Mouse (Mus musculus): Measurements from ENCODE around the gene Adgrv1. TPM values are rescaled to one million over a fixed set of nuclear protein-coding genes. Genes with fewer than 3 reads are reported as not detected.

Gene Adgrv1
- polyA plus RNA-seq, 2 experiments, result 0.55 to 0.96 TPM

DNA sequence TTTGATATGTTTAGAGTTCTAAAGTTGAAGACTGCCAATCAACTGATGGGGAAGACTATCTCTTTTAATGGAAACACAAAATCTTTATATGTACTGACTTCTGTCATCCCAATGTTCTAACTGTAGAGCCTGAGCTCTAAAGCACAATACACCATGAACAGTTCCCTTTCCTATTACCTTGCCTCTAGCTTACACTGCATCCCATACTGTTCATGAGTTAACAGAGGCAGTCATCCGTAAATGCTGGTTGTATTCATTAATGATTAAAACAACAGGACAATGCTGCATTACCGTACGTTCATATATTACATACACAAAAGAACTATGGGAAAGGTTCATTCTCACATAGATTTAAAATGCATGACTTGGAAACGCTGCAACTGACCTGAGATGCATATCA lies 251.1 kb downstream of the Adgrv1 start:
- DNase-seq (ENCODE audit: low spot score) (no peak), ATAC-seq (ENCODE audit: low FRiP score, low read depth) (no peak)
- no peak for TF ChIP-seq POLR2A (IDR thresholded peaks at IDR 0.05; ENCODE audit: borderline replicate concordance, extremely low read depth, insufficient read depth, insufficient read length)
- Histone ChIP-seq H3K4me2 (replicated peaks; ENCODE audit: low read depth, low read length, severe bottlenecking) (no peak overlapping the region), H3K36me3 (ENCODE audit: control insufficient read depth, insufficient read depth, low read length) (no peaks in the 10 kb centered on the region), H3K4me1 (ENCODE audit: control insufficient read depth, insufficient read depth, low read length) (no peaks in the 10 kb centered on the region), H3K27me3 (ENCODE audit: control insufficient read depth, insufficient read depth, low read length) (no peaks in the 10 kb centered on the region), H3K4me3 (replicated peaks; ENCODE audit: low read length) (no peak overlapping the region), H3K9me3 (ENCODE audit: control insufficient read depth, low read length) (no peaks in the 10 kb centered on the region), H3K9ac (ENCODE audit: low read depth, low read length, severe bottlenecking) (no peak overlapping the region), H3K27ac (replicated peaks; ENCODE audit: low read depth, low read length) (no peak overlapping the region)
- WGBS, result 87% methylated on average over 4 of the region's 4 CpGs

- Histone ChIP-seq H3K9ac (ENCODE audit: low read depth, low read length, severe bottlenecking) (no peak overlapping the region), H3K9me3 (ENCODE audit: control insufficient read depth, low read length) (no peaks in the 10 kb centered on the region), H3K27ac (replicated peaks; ENCODE audit: low read depth, low read length) (no peak overlapping the region), H3K4me1 (ENCODE audit: control insufficient read depth, insufficient read depth, low read length) (no peaks in the 10 kb centered on the region), H3K27me3 (ENCODE audit: control insufficient read depth, insufficient read depth, low read length) (no peaks in the 10 kb centered on the region), H3K36me3 (ENCODE audit: control insufficient read depth, insufficient read depth, low read length) (no peaks in the 10 kb centered on the region), H3K4me2 (replicated peaks; ENCODE audit: low read depth, low read length, severe bottlenecking) (no peak overlapping the region), H3K4me3 (replicated peaks; ENCODE audit: low read length) (no peak overlapping the region)
- DNase-seq (ENCODE audit: low spot score) (no peak), ATAC-seq (ENCODE audit: low FRiP score, low read depth) (no peak)
- no peak for TF ChIP-seq POLR2A (IDR thresholded peaks at IDR 0.05; ENCODE audit: borderline replicate concordance, extremely low read depth, insufficient read depth, insufficient read length)
- WGBS, result 81% methylated on average over 5 of the region's 5 CpGs
Measured at GRCm38 (mm10) chr13:81370801-81371456, 262.0 kb downstream of the Adgrv1 start.

DNA sequence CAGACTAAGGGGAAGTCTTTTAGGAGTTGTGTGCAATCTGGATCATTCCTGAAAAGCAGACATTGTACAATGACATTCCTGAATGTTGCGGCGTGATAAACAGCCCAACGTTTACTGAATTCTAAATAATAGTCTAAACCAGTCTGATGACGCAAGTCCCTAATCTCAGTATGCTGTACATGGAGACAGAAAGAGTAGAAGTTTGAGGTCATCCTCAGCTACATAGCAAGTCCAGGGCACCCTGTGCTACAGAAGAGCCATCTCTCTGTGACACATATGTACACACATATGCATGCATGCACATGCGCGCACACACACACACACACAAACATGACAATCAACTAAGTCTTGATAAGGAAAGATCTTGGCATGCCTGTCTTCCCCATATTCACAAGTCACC lies 262.8 kb downstream of the Adgrv1 start:
- no peaks in the 10 kb centered on the region for H3K36me3 ChIP-seq (ENCODE audit: control insufficient read depth, insufficient read depth, low read length)
- 93% methylated on average over 6 of the region's 6 CpGs for WGBS
- no peak overlapping the region for H3K9ac ChIP-seq (ENCODE audit: low read depth, low read length, severe bottlenecking)

GRCm38 (mm10) chr13:81369564-81369963 lies 263.4 kb downstream of the Adgrv1 start:
- TF ChIP-seq POLR2A (IDR thresholded peaks at IDR 0.05; ENCODE audit: borderline replicate concordance, extremely low read depth, insufficient read depth, insufficient read length), result no peak

More for the DNA sequence above, 262.8 kb downstream of the Adgrv1 start:
- DNase-seq (ENCODE audit: low spot score) (no peak), ATAC-seq (ENCODE audit: low FRiP score, low read depth) (no peak)
- H3K27me3 ChIP-seq (ENCODE audit: control insufficient read depth, insufficient read depth, low read length), result no peaks in the 10 kb centered on the region
- H3K4me3 ChIP-seq (replicated peaks; ENCODE audit: low read length), result no peak overlapping the region
- no peak overlapping the region for H3K4me2 ChIP-seq (replicated peaks; ENCODE audit: low read depth, low read length, severe bottlenecking)
- H3K27ac ChIP-seq (replicated peaks; ENCODE audit: low read depth, low read length), result no peak overlapping the region
- TF ChIP-seq POLR2A (IDR thresholded peaks at IDR 0.05; ENCODE audit: borderline replicate concordance, extremely low read depth, insufficient read depth, insufficient read length), result no peak
- no peaks in the 10 kb centered on the region for H3K4me1 ChIP-seq (ENCODE audit: control insufficient read depth, insufficient read depth, low read length)
- no peaks in the 10 kb centered on the region for H3K9me3 ChIP-seq (ENCODE audit: control insufficient read depth, low read length)

DNA sequence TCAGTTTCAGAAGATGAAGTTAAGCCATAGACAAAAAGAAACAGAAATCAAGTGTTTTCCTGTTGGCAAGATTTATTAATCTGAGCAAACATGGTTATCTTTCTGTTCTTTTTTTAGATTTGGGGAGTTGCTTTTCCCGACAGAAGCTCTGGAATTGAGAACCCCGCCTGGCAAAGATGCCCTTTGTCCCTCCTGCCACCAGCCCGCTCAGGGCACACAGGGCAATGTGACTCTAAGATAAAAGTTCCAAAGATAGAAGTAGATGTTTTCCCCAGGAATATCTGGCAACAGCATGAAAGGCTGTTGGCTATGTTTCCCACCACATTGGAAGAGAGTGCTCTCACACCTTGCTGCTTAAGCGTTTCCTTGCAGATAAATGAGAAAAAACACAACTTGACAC lies 264.0 kb downstream of the Adgrv1 start:
- H3K9ac ChIP-seq (ENCODE audit: low read depth, low read length, severe bottlenecking), result no peak overlapping the region
- H3K36me3 ChIP-seq (ENCODE audit: control insufficient read depth, insufficient read depth, low read length), result no peaks in the 10 kb centered on the region
- H3K27ac ChIP-seq (replicated peaks; ENCODE audit: low read depth, low read length), result no peak overlapping the region
- no peak for DNase-seq (ENCODE audit: low spot score)
- no peak overlapping the region for H3K4me2 ChIP-seq (replicated peaks; ENCODE audit: low read depth, low read length, severe bottlenecking)
- no peaks in the 10 kb centered on the region for H3K4me1 ChIP-seq (ENCODE audit: control insufficient read depth, insufficient read depth, low read length)
- H3K9me3 ChIP-seq (ENCODE audit: control insufficient read depth, low read length), result no peaks in the 10 kb centered on the region
- 86% methylated on average over 4 of the region's 4 CpGs for WGBS
- no peaks in the 10 kb centered on the region for H3K27me3 ChIP-seq (ENCODE audit: control insufficient read depth, insufficient read depth, low read length)
- H3K4me3 ChIP-seq (replicated peaks; ENCODE audit: low read length), result no peak overlapping the region
- ATAC-seq (ENCODE audit: low FRiP score, low read depth), result no peak
- TF ChIP-seq POLR2A (IDR thresholded peaks at IDR 0.05; ENCODE audit: borderline replicate concordance, extremely low read depth, insufficient read depth, insufficient read length), result no peak

More at GRCm38 (mm10) chr13:81369564-81369963, 263.4 kb downstream of the Adgrv1 start:
- Histone ChIP-seq H3K27ac (replicated peaks; ENCODE audit: low read depth, low read length) (no peak overlapping the region), H3K4me2 (replicated peaks; ENCODE audit: low read depth, low read length, severe bottlenecking) (no peak overlapping the region), H3K9ac (ENCODE audit: low read depth, low read length, severe bottlenecking) (no peak overlapping the region), H3K4me1 (ENCODE audit: control insufficient read depth, insufficient read depth, low read length) (no peaks in the 10 kb centered on the region), H3K9me3 (ENCODE audit: control insufficient read depth, low read length) (no peaks in the 10 kb centered on the region), H3K27me3 (ENCODE audit: control insufficient read depth, insufficient read depth, low read length) (no peaks in the 10 kb centered on the region), H3K36me3 (ENCODE audit: control insufficient read depth, insufficient read depth, low read length) (no peaks in the 10 kb centered on the region), H3K4me3 (replicated peaks; ENCODE audit: low read length) (no peak overlapping the region)
- 82% methylated on average over 2 of the region's 2 CpGs for WGBS
- ATAC-seq (ENCODE audit: low FRiP score, low read depth) (no peak), DNase-seq (ENCODE audit: low spot score) (peak; percentile 43)
